Mouse (Mus musculus) lung, adult 2 months (tissue): ENCODE results near the gene Spindoc.

Source experiments
- CTCF ChIP-seq: fragments of 200-500 bp; IDR thresholded peaks from 2 replicates; pipeline ENCODE4 v1.5.1; 2011; ENCODE audit warnings: mild to moderate bottlenecking, low read length, control low read depth; ENCODE audit not compliant: insufficient read depth
- POLR2A ChIP-seq: fragments of 200-500 bp; IDR thresholded peaks from 2 replicates; pipeline ENCODE4 v1.6.1; 2011; ENCODE audit warnings: low read depth, mild to moderate bottlenecking, control low read depth, low read length, borderline replicate concordance; ENCODE audit errors: extremely low read depth

DNA sequence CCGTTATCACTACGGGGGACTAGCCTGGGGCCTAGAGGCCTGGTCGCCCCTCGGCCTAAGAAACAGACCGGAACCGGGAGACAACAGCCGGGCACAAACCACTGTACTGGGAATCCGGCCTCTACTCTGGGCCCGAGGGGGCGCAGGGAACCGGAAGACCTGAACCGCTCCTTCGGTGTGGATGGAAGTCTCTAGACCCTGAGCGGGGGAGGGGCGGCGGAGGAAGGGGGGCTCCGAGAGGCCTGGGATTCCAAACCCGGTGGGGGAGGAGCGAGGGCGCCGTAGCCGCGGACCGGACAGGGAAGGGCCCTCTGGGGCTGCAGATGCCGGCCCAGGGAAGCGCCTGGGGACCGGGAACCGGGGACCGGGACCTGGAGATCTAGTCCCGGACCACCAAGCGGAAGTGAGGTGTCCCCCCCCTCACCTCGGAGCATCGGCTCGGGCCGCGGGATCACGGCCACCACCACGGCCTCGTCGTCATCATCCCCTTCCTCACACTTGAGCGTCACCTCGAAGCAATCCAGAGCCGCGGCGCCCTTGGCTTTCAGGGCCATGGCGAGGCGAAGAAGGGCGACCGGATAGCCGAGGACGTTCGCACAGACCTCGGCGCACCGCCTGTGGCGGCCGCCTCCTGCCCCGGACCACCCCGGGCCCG is 419 bp downstream of the Spindoc start:
- TF ChIP-seq POLR2A (no peak), CTCF (no peak)
